Mouse (Mus musculus) limb, embryonic 12.5 days (tissue): ENCODE data around the gene Terb2. TPM values are rescaled to one million over a fixed set of nuclear protein-coding genes. Genes with fewer than 3 reads are reported as not detected.

Experiments used
- ATAC-seq: fragments of 200-750 bp; cut with Nextera tagmentation; 2 replicates; pipeline ENCODE4 v1.8.0; 2017; ENCODE audit warnings: low read depth, moderate TSS enrichment; ENCODE audit not compliant: insufficient number of reproducible peaks, insufficient read depth, low FRiP score, low TSS enrichment
- H3K27ac ChIP-seq: fragments of 300-500 bp; sonication (generic); 2 replicates; pipeline ENCODE4 v1.5.1; 2016; ENCODE audit warnings: mild to moderate bottlenecking, moderate library complexity
- H3K27me3 ChIP-seq: fragments of 300-500 bp; sonication (generic); 2 replicates; pipeline ENCODE4 v1.6.1; 2016; ENCODE audit warnings: mild to moderate bottlenecking, moderate library complexity
- H3K36me3 ChIP-seq: fragments of 300-500 bp; sonication (generic); 2 replicates; pipeline ENCODE4 v1.6.1; 2016; ENCODE audit warnings: mild to moderate bottlenecking, moderate library complexity
- H3K4me1 ChIP-seq: fragments of 300-500 bp; sonication (generic); replicated peaks from 2 replicates; pipeline ENCODE4 v1.6.1; 2016
- H3K4me2 ChIP-seq: fragments of 300-500 bp; sonication (generic); 2 replicates; pipeline ENCODE4 v1.6.1; 2016; ENCODE audit warnings: mild to moderate bottlenecking, moderate library complexity
- H3K4me3 ChIP-seq: fragments of 300-500 bp; sonication (generic); replicated peaks from 2 replicates; pipeline ENCODE4 v1.5.1; 2016; ENCODE audit warnings: mild to moderate bottlenecking
- H3K9ac ChIP-seq: fragments of 300-500 bp; sonication (generic); replicated peaks from 2 replicates; pipeline ENCODE4 v1.6.1; 2016; ENCODE audit warnings: mild to moderate bottlenecking, moderate library complexity
- H3K9me3 ChIP-seq: fragments of 300-500 bp; sonication (generic); 2 replicates; pipeline ENCODE4 v1.6.1; 2016; ENCODE audit warnings: mild to moderate bottlenecking, moderate library complexity
- WGBS: fragments of 180-500 bp; shearing (Covaris S2); methylation state at CpG from one replicate; pipeline ENCODE4 v1.1.7; 2016; 5-methylcytosine and 5-hydroxymethylcytosine counted together
- polyA plus RNA-seq: library from polyadenylated mRNA; unstranded; fragments of >200 nt; fragmentation: Nextera tagmentation; extraction: Ambion mirVana; gene quantifications from 2 replicates; pipeline ENCODE4 v1.2.1, GENCODE M21; 2016

Terb2 gene
- polyA plus RNA-seq, 1 experiment from 2014 or later: not detected

DNA sequence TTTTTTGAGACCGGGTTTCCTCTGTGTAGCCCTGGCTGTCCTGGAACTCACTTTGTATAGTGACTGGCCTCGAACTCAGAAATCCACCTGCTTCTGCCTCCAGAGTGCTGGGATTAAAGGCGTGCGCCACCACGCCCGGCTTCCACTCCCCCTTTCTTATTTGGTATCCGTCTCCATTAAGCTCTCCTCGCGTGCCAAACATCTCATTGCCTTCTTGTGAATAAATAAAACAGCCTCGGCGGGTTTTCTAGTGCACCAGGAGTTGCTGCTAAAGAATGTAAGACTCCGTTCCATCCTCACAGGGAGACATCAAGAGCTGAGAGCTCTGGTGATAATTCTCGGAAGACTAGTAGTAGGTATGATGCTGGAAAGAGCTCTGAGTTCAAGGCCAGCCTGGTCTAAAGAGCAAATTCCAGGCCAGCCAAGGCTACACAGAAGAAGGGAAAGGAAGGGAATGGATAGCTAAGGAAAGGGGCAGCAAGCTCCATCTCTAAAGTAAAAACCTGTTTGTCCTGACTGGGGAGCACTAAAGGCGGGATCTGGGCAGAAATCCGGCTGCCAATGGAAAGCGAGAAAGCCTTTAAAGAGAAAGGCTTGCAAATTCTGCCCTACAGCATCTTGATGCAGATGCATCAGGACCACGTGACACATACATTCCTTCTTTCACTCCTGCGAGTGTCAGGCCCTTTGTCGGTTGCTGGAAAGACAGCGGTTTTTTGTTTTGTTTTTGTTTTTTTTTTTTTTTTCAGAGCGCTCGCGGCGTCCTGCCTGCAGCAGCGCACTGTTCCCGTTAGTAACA lies 47.9 kb downstream of the Terb2 start:
- peak overlapping the region; percentile 59 for H3K9ac ChIP-seq
- H3K27me3 ChIP-seq: no peaks in the 10 kb centered on the region
- H3K4me3 ChIP-seq: peak overlapping the region; percentile 55
- no peaks in the 10 kb centered on the region for H3K9me3 ChIP-seq
- 7% methylated on average over 26 of the region's 26 CpGs for WGBS
- H3K27ac ChIP-seq: peak overlapping the region; percentile 58
- peak overlapping the region; percentile 87 for H3K4me2 ChIP-seq
- no peaks in the 10 kb centered on the region for H3K36me3 ChIP-seq
- peak; percentile 11; the same call in 1 of the 2 replicates for ATAC-seq
- peaks cover 4% of the 10 kb centered on the region for H3K4me1 ChIP-seq

- WGBS: 1% methylated on average over 35 of the region's 35 CpGs
- Histone ChIP-seq H3K27ac (peak within 1 kb of the TSS; percentile 58), H3K9ac (peak within 1 kb of the TSS; percentile 59), H3K4me1 (peaks cover 4% of the 10 kb centered on the region), H3K36me3 (no peaks in the 10 kb centered on the region), H3K4me2 (peak within 1 kb of the TSS; percentile 87), H3K9me3 (no peaks in the 10 kb centered on the region), H3K27me3 (no peaks in the 10 kb centered on the region), H3K4me3 (peak within 1 kb of the TSS; percentile 55)
- ATAC-seq: peak; percentile 94
Observed at GRCm38 (mm10) chr2:122234611-122235288, 48.7 kb downstream of the Terb2 start, which contains the start of gene Sord. Sord (plus strand) TSS chr2:122234749.

- Histone ChIP-seq H3K4me3 (peak overlapping the region; percentile 55), H3K9me3 (no peaks in the 10 kb centered on the region), H3K4me1 (peaks cover 4% of the 10 kb centered on the region), H3K9ac (no peak overlapping the region), H3K36me3 (no peaks in the 10 kb centered on the region), H3K4me2 (peak overlapping the region; percentile 87), H3K27me3 (no peaks in the 10 kb centered on the region), H3K27ac (no peak overlapping the region)
- WGBS: 91% methylated on average over 2 of the region's 2 CpGs
- ATAC-seq: no peak
Observed at GRCm38 (mm10) chr2:122235425-122235824, 49.4 kb downstream of the Terb2 start.

DNA sequence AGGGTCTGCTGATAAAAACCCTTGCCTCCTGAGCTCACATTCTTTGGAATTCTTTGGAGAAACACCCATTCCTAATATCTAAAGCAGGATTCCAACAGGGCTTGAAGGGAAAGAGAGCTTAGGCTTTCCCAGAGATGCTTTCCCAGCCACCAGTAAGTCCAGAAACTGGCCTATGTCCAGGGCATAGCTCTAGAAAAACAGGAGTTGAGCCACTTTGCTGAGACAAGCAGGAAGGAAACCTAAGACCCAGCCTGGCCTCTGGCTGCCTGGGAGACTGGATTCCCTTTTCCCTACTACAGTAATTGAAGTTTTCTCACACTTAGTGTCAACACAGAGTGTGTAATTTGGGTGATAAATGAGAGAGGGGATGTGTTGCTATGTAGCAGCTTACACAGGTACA lies 50.2 kb downstream of the Terb2 start:
- Histone ChIP-seq H3K4me3 (no peak overlapping the region), H3K36me3 (no peaks in the 10 kb centered on the region), H3K27ac (no peak overlapping the region), H3K27me3 (no peaks in the 10 kb centered on the region), H3K4me2 (no peak overlapping the region), H3K4me1 (peaks cover 4% of the 10 kb centered on the region), H3K9me3 (no peaks in the 10 kb centered on the region), H3K9ac (no peak overlapping the region)
- no peak for ATAC-seq

DNA sequence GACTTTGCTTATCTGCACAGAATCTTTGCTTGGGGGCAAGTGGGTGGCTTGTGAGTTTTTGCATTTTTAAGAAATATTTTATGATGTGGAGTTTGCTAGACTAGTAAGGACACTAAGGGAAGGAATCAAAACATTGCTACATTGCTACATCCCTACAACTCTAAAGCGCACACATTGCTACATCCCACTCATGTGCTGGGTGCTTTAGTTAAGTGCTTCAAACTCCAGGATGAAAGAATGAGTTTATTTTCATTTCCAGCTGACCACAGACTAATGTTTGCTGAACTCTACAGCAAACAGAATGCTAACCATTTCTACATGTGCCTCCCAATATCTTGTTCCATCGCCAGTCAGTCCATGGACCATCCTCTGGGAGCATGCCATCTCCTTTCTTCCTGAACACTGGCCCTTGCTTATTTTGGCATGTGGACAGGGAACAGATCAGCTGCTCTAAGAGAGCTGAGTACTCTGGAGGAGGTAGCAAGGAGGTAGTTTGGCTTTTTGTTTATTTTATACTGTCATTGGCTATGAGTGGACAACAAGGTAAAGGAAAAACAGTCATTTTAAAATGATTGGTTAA lies 51.9 kb downstream of the Terb2 start:
- H3K4me2 ChIP-seq: no peak overlapping the region
- no peak overlapping the region for H3K4me3 ChIP-seq
- no peak for ATAC-seq
- H3K9me3 ChIP-seq: no peaks in the 10 kb centered on the region
- no peak overlapping the region for H3K9ac ChIP-seq
- no peak overlapping the region for H3K27ac ChIP-seq
- no peaks in the 10 kb centered on the region for H3K36me3 ChIP-seq
- 94% methylated on average over 2 of the region's 2 CpGs for WGBS
- H3K4me1 ChIP-seq: peaks cover 4% of the 10 kb centered on the region
- no peaks in the 10 kb centered on the region for H3K27me3 ChIP-seq

DNA sequence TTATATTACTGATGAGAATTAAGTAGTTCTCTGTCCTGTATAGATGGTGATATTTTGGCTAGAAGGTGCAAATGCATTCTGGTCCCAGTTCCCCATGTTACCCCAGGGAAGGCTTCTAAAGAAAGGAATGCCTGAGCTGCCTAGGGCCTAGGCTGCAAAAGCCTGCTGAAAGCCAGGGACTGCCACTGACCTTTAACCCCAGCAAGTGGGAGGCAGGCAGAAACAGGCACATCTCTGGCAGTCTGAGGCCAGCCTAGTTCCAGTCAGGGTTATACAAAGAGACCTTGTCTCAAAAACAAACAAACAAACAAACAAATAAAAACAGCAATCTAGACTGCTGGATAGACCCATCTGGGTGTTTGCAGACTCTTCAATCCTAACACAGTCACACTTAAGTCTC lies 54.7 kb downstream of the Terb2 start:
- Histone ChIP-seq H3K27ac (no peak overlapping the region), H3K36me3 (no peaks in the 10 kb centered on the region), H3K27me3 (no peaks in the 10 kb centered on the region), H3K4me3 (no peak overlapping the region), H3K4me1 (no peaks in the 10 kb centered on the region), H3K9me3 (no peaks in the 10 kb centered on the region), H3K4me2 (no peak overlapping the region), H3K9ac (no peak overlapping the region)
- no peak for ATAC-seq

DNA sequence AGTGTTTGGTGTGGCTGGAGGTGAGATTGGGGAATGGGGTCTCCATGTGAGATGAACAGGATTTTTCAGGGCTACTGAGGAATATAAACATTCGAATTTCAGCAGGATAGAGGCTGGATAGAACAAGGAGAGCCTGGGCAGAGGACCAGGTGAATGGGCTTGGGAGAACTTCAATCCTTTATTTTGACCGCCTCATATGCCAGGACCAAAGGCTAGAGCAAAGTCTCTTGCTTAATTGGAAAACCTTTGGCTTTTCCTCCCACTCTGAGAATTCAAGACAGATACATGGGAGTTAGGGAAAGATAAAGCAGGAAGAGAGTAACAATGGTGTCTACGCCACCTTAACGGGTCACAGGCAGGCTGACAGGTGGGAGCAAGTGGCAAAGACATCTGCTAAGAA lies 55.2 kb downstream of the Terb2 start:
- no peak for ATAC-seq
- Histone ChIP-seq H3K36me3 (no peaks in the 10 kb centered on the region), H3K9me3 (no peaks in the 10 kb centered on the region), H3K9ac (no peak overlapping the region), H3K27ac (no peak overlapping the region), H3K4me1 (no peaks in the 10 kb centered on the region), H3K4me3 (no peak overlapping the region), H3K4me2 (no peak overlapping the region), H3K27me3 (no peaks in the 10 kb centered on the region)
- WGBS: 85% methylated on average over 4 of the region's 4 CpGs

GRCm38 (mm10) chr2:122241935-122242334 lies 55.9 kb downstream of the Terb2 start:
- no peaks in the 10 kb centered on the region for H3K27me3 ChIP-seq
- no peak for ATAC-seq
- no peak overlapping the region for H3K4me3 ChIP-seq
- no peaks in the 10 kb centered on the region for H3K9me3 ChIP-seq
- H3K9ac ChIP-seq: no peak overlapping the region
- H3K36me3 ChIP-seq: no peaks in the 10 kb centered on the region
- H3K4me2 ChIP-seq: no peak overlapping the region
- H3K27ac ChIP-seq: no peak overlapping the region
- WGBS: 75% methylated on average over 6 of the region's 6 CpGs
- no peaks in the 10 kb centered on the region for H3K4me1 ChIP-seq

GRCm38 (mm10) chr2:122243671-122244131 lies 57.6 kb downstream of the Terb2 start:
- H3K4me3 ChIP-seq: no peak overlapping the region
- H3K9me3 ChIP-seq: no peaks in the 10 kb centered on the region
- peak; percentile 15; the same call in 1 of the 2 replicates for ATAC-seq
- H3K27ac ChIP-seq: no peak overlapping the region
- H3K9ac ChIP-seq: no peak overlapping the region
- H3K27me3 ChIP-seq: no peaks in the 10 kb centered on the region
- WGBS: 2% methylated on average over 3 of the region's 3 CpGs
- H3K4me2 ChIP-seq: no peak overlapping the region
- no peaks in the 10 kb centered on the region for H3K4me1 ChIP-seq
- H3K36me3 ChIP-seq: no peaks in the 10 kb centered on the region

GRCm38 (mm10) chr2:122247786-122248185 lies 61.7 kb downstream of the Terb2 start:
- Histone ChIP-seq H3K27me3 (no peaks in the 10 kb centered on the region), H3K36me3 (no peaks in the 10 kb centered on the region), H3K4me2 (no peak overlapping the region), H3K9me3 (no peaks in the 10 kb centered on the region), H3K9ac (no peak overlapping the region), H3K4me1 (no peaks in the 10 kb centered on the region), H3K27ac (no peak overlapping the region), H3K4me3 (no peak overlapping the region)
- ATAC-seq: no peak
- 88% methylated on average over 10 of the region's 10 CpGs for WGBS

DNA sequence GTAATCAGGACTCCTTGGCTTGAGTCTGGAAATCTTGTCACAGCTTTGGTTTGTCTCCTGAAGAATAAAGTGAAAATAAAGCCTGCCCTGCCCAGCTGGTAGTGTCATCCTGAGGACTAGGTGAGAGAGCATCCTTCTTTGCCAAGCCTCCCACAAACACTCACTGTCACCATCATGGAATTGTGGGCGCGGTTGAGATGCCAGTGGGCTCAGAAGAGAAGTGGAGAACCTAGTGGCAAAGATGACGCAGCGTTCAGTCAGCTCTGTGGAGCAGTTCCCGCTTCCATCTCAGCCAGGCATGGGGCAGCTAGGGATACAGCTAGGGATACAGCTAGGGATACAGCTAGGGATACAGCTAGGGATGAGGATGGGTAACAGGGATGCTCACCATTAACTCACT lies 69.9 kb downstream of the Terb2 start:
- ATAC-seq: no peak
- 98% methylated on average over 5 of the region's 5 CpGs for whole genome bisulfite sequencing
- Histone ChIP-seq H3K36me3 (no peaks in the 10 kb centered on the region), H3K27ac (no peak overlapping the region), H3K9me3 (no peaks in the 10 kb centered on the region), H3K4me3 (no peak overlapping the region), H3K4me2 (no peak overlapping the region), H3K9ac (no peak overlapping the region), H3K4me1 (no peaks in the 10 kb centered on the region), H3K27me3 (no peaks in the 10 kb centered on the region)
